Mouse (Mus musculus) v-Abl transformed pro-B cells (cell line): ENCODE data around the gene Lrrc29.

Experiments used
- in situ Hi-C, 2 experiments: fragments of 400-800 bp; cut with MboI; formaldehyde crosslinking; loops; one replicate each; pipeline ENCODE4 v1.15.1; 2025; ENCODE audit not compliant: unreplicated experiment in 2 of 2

Lrrc29 gene

DNA sequence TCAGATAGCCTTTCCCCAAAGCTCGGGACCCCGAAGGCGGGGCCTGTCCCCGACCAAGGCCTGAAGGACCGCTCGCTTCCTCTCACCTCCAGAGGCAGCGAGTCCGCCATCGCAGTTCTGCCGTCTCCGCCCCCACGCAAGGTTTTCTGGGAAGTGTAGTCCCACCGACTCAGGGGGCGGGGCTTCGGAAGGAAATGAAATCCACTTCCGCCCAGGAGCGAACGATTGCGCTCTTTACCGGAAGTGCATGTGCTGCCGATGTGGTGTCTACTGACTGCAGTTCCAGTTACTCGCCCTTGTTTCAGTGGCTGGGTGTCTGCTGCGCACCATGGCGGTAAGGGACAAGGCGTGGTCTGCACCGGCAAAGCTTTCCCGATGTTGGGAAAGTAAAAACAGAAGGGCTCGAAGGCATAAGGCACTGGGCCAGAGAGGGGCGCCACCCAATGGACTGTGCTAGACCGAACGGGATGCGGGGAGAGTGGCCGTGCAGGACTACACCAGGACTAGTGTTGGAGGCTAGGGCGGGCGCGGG lies at the start of gene Lrrc29, which contains the start of gene Tmem208:
Gene Lrrc29, minus strand, starts transcription at position 138 of the 532 bp plus-strand sequence.
Gene Tmem208, plus strand, starts transcription at position 214 of the 532 bp plus-strand sequence.
- in situ Hi-C loops: loop anchor here in 1 of 2 experiments (25.0 kb wide), 1 partner anchor 836 kb away; the partner anchor contains the start of genes Pla2g15 and Slc7a6

DNA sequence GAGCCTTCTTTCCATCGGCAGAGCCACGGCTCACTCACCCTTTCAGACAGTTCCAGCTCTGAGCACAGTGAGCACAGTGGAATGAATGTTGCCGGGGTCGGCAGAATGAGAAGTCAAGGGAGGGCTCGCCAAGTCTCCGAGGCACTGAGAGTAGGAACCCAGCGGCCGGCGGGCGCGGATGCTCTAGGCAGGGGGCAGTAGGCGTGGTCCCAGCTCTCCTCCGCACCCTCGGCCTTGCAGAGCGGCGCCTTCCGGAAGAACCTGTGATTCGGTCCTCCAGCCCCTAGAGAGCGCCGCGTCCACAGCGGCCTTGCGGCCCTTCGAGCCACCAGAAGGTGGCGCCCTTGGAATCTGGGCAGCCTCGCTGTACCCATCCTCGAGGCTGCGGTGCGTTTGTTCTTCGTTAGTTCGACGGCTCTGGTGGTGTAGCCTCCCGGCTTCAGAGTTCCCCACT lies 48.5 kb upstream of the Lrrc29 start:
- in situ Hi-C loops: no loop called here

DNA sequence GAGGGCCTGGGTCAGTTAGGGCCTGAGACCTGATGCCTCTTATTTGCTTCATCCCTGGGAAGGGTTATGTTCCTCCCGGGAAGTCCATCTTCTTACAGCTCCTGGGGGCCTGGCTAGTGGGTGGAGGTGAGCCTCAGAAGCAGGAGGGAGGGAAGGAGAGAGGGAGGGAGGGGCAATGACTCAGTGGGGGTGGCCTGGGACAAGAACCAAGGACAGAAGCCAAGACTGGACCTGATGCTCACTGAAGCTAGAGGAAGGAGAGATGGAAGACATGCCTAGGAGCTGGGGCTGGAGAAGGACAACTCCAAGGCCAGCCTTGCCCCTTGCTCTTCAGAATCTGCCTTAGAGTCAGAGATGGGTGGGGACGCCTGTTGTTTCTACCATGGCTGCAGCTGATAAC lies 47.0 kb upstream of the Lrrc29 start, which contains the start of gene Plekhg4:
Gene Plekhg4, plus strand, starts transcription at position 243 of the 400 bp plus-strand sequence.
- in situ Hi-C loops: no loop called here

DNA sequence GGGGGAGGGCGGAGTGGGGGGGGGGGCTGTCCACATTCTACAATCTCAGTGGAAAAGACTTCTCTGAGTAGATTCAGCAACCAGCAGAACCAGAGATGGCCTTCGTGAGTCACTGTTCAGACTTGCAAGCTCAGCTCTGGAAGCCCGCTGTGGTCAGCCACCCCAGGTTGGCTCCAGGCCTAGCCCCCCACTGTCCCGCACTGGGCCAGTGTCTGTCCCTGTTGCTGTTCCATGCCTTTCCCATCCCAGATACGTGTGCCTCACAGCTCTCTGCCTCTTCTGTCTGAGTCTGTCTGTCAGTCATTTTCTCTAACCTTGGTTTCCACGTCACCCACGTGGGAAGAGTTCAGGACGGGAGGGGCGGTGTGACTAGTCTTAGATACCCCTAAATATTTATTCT lies 46.4 kb upstream of the Lrrc29 start:
- in situ Hi-C loops: no loop called here

DNA sequence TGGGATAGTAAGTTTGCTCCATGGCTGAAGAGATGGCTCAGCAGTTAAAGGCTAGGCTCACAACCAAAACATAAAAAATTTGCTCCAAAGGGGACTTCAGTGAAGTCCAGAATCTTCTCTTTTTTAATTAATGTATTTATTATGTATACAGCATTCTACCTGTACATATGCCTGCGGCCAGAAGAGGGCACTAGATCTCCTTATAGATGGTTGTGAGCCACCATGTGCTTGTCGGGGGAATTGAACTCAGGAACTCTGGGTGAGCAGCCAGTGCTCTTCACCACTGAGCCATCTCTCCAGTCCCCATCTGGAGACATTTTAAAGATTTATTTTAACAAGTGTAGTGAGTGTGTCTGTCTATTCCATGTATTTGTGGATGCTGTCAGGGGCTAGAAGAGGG lies 41.0 kb upstream of the Lrrc29 start:
- in situ Hi-C loops: no loop called here

DNA sequence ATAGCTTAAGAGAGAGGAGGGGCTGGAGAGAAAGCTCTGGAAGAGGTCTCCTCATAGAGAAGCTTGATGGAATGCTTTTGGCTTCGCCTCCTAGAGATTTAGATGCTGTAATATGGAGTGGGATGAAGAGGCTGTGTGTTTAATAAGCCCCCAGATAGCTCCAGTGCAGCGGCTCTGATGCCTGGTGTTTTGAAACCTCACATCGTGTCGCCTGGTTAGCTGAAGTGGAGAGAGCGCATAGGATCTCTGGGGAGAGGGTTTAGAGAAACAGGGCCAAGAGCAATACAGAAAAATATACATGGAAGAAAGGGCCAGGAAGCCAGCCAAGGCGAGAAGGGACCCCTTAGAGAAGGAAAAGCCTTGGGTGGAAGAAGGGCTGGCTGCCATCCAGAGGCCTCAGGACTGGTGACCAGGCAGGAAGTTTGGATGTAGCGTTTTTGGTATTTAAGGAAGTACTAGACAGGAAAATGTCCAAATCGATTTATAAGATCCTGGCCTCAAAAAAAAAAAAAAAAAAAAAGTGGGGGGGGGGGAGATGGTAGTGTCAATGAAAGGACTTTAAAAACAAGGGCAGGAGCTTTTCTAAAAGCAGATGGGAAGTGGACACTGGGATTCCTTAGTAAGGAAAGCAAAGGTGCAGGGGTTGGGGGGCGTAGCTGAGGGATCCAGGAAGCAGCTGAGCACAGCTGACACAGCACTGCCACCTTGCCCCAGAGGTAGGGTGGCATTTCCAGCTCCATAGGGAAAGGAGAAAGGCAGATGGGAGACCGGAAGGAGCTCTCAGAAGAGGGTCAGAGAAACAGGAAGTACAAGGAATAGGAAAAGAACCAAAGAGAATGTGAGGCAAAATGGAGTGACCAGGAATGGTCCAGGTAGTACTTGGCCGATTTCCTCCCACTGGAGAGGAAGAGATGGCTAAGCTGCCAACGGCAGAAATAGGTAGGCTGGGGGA lies 35.9 kb upstream of the Lrrc29 start:
- in situ Hi-C loops: no loop called here

DNA sequence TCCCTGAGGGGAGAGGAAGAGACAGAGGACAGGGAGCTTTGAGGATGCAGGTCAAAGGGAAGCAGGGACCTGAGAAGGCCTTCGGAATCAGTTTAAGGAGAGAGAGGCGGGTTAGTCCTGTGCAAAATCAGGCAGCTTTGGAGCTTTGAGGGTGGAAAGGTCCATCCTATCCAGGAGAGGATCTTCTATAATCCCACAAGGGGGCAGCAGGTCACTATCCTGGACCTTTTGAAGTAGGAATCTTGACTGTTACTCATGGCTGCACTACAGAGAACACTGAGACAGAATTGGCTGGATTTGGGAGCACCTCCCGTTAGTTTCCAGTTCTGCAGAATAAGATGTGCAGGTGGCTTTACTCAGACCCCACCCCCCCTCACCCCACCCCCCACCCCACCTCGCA lies 33.6 kb upstream of the Lrrc29 start:
- in situ Hi-C loops: no loop called here

DNA sequence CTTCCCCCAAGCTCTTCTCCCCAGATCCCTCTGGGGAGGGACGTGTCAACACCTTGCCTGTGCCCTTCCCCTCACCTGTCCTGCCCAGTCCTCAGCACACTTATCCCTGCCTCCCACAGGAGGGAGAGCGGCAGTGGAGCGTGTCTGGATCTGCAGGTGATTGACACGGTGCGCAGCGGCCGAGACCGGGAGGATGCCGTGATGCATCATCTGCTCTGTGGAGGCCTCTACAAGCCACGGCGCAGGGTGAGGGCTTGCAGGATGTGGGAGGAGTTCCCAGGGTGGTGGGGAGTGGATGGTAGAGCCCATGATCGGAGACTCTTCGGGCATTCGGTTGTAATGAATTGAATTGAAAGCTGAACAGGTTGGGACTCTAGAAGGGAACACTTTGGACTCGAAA lies 33.1 kb upstream of the Lrrc29 start:
- in situ Hi-C loops: no loop called here

DNA sequence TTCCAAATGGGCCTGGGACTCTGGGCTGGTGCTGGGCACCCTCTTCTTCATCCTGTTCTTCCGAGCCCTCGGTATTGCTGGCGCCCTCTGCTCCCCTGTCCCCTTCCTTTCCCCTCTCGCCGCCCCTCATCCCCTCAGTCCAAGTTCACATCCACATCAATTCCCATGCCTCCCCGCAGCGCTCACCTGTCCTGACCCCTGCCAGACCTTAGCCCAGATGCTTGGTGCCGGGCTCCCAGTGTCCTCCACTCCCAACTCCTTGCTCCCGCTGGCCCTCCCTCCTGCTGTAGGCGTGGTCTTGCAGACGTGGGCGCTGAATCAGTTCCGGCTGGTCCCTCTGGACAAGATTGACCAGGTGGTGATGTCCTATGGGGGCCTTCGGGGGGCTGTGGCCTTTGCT lies 30.6 kb upstream of the Lrrc29 start:
- in situ Hi-C loops: no loop called here

DNA sequence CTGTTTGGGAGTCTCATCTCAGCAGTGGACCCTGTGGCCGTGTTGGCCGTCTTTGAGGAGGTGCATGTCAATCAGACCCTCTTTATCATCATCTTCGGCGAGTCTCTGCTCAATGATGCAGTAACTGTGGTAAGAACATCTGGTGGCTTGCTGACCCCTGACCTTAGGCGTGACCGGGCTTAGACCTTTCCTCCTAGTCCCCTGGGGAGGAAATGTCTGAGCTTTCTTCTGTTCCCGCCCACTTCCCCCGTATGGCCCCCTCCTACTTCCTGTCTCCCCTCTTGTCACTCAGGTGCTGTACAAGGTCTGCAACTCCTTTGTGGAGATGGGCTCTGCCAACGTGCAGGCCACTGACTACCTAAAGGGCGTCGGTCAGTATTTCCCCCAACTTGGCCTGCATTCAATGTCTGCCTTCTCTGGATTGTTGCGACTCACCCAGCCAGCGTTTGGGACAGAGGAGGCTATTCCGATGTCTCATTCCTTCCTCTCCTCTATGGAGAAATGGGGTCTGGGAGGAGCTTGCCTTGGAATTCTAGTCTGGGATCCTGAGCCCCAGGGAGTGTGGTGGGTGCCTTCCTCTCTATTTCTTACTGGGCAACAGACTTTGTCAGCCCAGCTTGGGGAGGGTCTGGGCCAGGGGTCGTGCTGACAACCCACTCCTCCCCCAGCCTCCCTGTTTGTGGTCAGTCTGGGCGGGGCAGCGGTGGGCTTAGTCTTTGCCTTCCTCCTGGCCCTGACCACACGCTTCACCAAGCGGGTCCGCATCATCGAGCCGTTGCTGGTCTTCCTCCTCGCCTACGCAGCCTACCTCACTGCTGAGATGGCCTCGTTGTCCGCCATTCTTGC lies 29.3 kb upstream of the Lrrc29 start:
- in situ Hi-C loops: no loop called here

DNA sequence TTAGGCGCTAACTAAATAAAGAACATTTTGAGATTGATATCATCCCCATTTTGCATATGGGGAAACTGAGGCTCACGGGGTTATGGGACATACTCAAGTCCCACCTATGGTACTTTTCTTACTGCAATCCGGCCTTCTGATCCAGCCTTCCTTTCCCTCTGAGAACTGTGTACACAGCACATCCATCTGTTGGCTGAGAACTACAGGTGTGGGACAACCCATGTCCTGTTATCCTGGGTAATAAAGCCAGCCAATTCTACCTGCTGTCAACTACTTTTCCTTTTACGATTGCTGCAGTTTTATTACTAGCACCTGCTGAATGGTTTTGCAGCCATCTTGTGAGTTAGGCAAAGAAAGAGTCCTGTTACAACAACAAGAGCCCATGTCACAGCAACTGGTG lies 28.5 kb upstream of the Lrrc29 start:
- in situ Hi-C loops: no loop called here

DNA sequence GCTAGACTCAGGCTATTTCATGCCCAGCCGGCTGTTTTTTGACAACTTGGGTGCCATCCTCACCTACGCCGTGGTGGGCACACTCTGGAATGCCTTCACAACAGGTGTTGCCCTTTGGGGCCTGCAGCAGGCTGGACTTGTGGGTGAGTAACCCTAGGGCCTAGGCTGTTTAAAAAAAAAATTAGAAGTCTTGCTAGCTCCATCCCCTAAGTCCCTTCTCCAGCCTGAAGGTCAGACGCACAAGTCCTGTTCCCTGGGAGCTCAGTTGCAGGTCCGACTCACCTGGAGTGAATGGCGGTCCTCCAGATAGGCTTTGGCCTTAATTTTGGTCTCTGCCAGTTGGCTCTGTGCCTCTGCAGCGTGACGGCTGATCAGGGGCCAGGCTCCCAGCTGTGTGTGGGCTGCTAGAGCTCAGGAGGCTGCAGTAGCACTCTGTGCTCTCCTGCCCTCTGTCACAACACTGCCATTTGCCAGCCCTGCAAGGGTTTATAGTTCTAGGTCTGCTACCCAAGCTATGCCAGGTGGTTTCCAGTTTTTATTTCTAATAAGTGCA lies 27.6 kb upstream of the Lrrc29 start:
- in situ Hi-C loops: no loop called here

DNA sequence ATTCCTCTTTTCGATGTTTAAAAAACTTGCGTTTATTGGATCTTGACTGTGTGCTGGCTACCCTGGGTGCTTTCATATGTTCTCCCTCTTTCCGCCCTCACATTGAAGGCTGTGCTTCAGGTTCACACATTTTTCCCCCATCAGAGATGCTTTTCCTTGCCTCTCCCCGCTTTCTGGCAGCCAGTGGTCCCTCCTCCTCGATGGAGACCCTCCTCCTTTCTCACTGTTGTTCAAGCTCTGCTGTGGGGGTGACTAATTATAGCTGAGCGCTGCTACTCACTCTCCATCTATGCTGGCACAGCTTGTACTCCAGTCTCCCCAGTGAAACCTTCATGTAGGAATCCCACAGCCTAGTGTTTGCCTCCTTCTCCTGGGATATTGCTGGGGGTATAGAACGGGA lies 24.1 kb upstream of the Lrrc29 start:
- in situ Hi-C loops: no loop called here

DNA sequence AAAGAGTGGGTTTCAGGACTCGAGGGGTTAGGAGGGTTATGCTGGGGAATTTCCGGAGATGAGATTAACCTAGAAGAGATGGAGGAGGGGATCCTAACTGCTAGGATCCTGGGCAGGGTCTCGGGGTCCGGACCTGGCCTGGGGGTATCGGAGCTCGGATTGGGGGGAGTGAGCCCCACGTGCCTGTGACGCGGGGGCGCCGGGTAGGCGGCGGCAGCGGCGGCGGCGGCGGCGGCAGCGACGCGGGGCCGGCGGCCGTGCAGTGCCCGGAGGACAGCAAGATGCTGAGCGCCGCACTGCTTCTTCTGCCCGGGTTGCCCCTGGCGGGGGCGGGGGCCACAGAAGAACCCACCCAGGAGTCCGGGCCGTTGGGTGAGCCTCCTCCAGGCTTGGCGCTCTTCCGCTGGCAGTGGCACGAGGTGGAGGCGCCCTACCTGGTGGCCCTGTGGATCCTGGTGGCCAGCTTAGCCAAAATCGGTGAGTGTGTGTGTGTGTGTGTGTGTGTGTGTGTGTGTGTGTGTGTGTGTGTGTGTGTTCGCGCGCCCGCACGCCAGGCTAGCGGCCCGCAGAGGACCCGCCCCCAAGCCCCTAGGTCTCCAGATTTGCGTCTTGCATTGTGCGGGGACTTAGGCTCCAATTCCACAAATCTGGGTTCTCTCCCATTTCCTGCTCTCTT lies 23.2 kb upstream of the Lrrc29 start:
- in situ Hi-C loops: loop anchor here (5.0 to 25.0 kb wide), 2 partner anchors 57 to 813 kb away; partner anchors contain the start of genes Pla2g15 (in 1 of the 2) and Slc7a6 (in 1 of the 2)

DNA sequence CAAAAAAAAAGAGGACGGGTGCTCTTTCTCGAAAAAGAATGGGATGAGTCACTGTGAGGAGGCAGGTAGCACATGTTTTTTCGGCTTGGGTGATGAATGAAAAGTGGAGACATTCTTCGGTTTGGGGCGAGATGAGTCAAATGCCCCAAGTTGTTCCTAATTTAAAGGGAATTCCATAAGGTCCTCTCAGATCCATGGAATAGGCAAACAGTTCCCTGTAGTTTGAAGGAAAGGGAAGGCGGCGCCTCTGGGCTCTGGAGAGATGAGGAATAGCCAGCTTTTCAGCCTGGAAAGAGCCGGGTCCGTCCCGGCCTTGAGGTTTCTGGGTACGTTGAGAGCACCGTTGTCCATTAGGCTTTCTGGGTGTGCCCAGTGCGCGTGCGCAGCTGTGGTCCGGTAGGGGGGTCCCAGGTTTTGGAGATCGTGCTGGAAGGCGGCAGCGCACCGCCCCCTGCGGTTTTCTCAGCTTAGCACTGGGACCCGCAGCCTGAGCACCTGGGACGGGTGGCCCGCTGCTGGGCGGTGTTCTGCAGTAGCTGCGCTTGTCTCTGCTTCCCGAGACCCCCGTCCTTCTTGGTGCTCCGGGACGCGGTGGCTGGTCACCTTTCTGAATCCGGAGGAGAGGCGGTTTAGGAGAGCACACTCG lies 22.5 kb upstream of the Lrrc29 start, which contains the start of gene Slc9a5:
Gene Slc9a5, plus strand, starts transcription at position 394 of the 646 bp plus-strand sequence.
- in situ Hi-C loops: loop anchor here (5.0 to 25.0 kb wide), 2 partner anchors 56 to 814 kb away; partner anchors contain the start of genes Pla2g15 (in 1 of the 2) and Slc7a6 (in 1 of the 2)

DNA sequence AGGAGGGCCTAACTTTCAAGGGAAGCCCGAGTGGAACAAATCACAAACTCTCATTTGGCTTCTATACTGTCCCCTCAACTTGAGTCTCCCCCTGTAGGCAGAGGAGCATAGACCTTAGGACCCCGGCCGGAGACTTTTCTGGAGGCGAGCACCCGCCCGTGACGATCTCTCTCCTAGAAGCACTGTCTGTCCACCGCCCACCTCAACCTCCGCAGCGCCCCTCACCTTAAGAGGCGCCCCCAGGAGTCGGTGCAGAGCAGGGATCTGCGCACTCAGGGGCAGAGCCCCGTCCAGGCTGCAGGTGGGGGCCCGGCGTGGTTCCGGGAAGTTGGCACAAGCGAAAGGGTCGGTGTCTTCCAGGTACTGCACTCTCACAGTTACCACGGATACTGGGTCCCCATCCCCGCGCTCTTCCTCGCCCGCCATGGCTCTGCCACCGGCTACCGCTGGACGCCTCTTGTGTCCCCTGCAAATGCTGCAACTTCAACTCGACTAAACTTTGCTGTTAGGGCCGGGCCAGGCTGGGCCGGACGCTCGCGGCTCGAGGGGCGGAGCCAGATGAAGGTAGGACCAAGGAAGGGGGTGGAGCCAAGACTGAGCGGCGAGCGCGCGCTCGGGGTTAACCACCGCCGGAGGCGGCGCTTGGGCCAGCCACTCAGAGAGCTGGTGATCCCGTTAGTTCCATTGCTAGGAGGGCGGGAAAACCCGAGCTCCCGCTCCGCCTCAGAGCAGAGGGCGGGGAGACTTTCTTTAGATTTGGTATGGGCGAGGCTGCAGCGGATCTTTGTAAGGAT lies 21.5 kb upstream of the Lrrc29 start, which contains the start of gene Fhod1:
Gene Fhod1, minus strand, starts transcription at position 526 of the 794 bp plus-strand sequence.
- in situ Hi-C loops: loop anchor here (5.0 to 25.0 kb wide), 2 partner anchors 55 to 815 kb away; partner anchors contain the start of genes Pla2g15 (in 1 of the 2) and Slc7a6 (in 1 of the 2)

DNA sequence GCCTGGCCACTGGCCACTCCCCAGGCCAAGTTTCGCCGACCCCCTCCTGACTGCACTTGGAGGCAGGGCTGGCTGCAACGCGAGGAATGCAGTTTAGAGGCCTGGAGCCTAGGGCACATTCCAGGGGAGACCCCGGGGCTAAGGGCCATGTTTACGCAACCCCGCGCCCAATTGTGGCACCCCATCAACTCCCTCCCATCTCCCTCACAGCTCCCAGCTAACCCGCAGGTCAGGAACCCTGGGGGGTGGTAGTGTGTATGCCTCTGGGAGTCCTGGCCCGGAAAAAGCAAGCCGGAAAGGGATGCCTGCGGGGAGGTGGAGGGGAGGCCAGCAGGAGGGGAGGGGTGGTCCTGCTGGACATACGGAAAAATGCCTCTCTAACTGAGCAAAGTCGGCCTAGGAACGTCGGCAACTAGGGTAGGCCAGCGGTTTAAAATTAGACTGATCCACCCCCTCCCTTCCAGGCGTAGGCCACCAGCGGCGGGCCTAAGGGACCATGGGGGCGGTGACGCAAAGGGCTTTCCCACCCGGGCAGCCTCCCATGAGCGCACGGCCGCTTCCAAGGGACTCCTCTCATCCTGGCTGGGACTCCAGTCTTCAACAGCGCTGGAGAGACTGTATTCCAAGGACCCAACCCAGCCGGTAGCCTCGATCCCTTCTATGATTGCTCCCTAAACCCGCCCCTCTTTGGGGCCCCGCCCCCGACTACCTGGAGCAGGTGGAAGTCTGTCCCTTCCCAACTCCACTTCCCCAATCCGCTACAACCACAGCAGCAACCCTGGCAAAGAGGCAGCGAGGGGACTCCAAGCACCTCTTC lies 20.7 kb upstream of the Lrrc29 start:
- in situ Hi-C loops: loop anchor here (5.0 to 25.0 kb wide), 2 partner anchors 55 to 815 kb away; partner anchors contain the start of genes Pla2g15 (in 1 of the 2) and Slc7a6 (in 1 of the 2)
